Mouse (Mus musculus): Measurements from ENCODE around the gene Zc3h7b. TPM values are rescaled to one million over a fixed set of nuclear protein-coding genes. Genes with fewer than 3 reads are reported as not detected.

The Zc3h7b gene
- polyA plus RNA-seq, 1 experiment from 2014 or later, result 37.9 TPM

DNA sequence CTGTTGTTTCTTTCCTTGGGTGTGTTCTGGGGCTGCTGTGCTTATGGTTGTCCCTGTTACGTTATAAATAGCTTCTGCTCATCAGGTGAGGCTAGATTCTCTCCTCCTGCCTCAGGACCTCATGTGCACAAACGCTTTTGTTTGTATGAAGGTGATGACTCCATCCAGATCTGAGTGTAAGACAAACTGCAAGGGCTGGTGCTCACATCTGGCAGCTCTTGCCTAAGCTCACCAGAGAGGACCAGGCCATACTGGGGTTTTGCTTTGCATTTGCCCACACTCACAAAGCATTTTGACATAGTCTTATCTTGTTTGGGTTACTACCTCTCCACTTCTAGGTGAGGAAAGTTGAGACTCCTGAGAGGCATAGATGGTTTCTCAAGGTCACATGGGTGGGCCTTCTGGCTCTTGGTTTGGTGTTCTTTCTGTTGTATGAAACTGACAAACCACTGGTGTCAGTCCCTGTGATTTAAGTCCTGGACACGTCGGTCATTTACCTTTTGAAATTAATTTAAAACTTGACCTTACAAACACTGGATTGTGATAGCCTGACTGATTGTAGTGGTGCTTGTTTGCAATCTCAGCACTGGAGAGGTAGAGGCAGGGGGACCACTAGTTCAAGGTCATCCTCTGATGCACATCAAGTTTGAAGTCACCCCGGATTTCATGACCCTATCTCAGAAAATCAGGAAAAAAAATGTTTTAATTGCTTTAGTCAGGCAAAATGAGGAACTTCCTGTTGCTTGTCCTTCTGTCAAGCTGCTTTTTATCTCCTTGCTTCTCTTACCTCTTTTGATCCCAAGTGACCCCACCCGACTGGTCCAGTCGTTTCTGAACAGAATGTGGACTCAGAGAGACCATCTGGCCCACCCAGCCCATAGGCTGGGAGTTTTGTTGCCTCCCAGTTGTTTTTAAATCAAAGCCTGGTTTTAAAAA, 68.1 kb downstream of the Zc3h7b start:
- Histone ChIP-seq H3K9me3 (no peaks in the 10 kb centered on the region), H3K4me1 (replicated peaks) (peaks cover 46% of the 10 kb centered on the region), H3K27ac (no peak overlapping the region), H3K27me3 (ENCODE audit: insufficient read depth, poor library complexity, severe bottlenecking) (peaks cover 6% of the 10 kb centered on the region; the same call in 1 of the 2 replicates), H3K36me3 (peaks cover 31% of the 10 kb centered on the region), H3K4me3 (peak overlapping the region; percentile 88)
- 77% methylated on average over 7 of the region's 7 CpGs for WGBS
- DNase-seq (ENCODE audit: low spot score), result no peak

DNA sequence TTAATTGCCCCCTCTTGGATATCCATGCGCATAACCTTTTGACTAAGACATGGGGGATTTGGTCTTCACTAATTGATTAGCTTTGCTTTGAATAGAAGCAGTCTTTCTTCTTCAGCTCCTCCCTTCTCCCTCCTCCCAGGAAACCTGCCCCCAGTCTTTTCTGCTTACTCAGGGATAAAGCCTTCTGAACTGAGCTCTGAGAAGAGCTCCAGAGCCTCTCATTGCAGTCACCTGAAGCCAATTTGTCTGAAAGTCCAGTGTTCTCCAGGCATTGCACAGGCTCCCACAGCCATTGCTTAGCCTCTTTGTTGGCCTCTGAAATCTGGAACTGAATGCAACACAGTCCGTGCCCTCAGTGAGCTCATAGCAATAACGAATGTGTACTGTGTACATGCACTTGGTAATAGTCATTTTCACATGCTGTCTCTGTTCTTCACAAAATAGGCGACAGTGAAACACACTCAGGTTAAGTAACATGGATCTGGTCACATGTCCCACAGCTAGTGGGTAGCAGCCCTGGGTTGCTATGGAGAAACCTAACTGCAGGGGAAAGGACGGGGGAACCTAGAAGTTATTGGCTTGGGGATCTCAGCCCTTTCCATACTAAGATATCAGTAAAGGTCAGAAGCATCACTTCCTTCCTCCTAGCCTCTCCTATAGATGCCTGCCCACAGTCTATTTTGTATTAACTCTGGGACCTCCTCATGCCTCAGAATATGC, 69.3 kb downstream of the Zc3h7b start:
- H3K27ac ChIP-seq, result no peak overlapping the region

DNA sequence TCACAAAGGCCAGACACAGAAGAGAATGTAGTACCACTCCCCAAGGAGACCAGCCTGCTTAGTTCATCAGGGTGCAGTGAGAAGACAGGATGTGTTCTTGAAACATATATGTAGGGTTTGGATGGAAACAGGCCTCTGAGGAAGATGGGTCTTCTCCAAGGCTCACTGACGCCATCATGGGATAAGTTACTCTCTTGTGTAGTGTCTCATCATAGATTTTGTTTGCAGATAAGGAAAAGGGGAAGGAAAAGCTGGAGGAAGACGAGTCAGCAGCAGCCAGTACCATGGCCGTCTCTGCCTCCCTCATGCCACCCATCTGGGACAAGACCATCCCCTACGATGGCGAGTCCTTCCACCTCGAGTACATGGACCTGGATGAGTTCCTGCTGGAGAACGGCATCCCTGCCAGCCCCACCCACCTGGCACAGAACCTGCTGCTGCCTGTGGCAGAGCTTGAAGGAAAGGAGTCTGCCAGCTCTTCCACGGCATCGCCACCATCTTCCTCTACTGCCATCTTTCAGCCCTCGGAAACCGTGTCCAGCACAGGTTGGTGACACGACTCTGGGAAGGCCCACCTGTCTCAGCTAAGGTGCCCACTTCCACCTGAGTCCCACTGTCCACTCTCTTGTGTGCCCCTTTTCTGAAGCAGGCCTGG, 70.0 kb downstream of the Zc3h7b start:
- H3K36me3 ChIP-seq, result peaks cover 50% of the 10 kb centered on the region
- H3K27me3 ChIP-seq (ENCODE audit: insufficient read depth, poor library complexity, severe bottlenecking), result no peaks in the 10 kb centered on the region
- H3K9me3 ChIP-seq, result no peaks in the 10 kb centered on the region
- H3K27ac ChIP-seq, result no peak overlapping the region
- DNase-seq (ENCODE audit: low spot score), result no peak
- peaks cover 44% of the 10 kb centered on the region for H3K4me1 ChIP-seq (replicated peaks)
- H3K4me3 ChIP-seq, result no peak overlapping the region
- 90% methylated on average over 12 of the region's 12 CpGs for WGBS

More for the DNA sequence above, 69.3 kb downstream of the Zc3h7b start:
- 72% methylated on average over 5 of the region's 5 CpGs for WGBS
- peaks cover 2% of the 10 kb centered on the region; the same call in 1 of the 2 replicates for H3K27me3 ChIP-seq (ENCODE audit: insufficient read depth, poor library complexity, severe bottlenecking)
- no peaks in the 10 kb centered on the region for H3K9me3 ChIP-seq
- H3K4me1 ChIP-seq (replicated peaks), result peaks cover 46% of the 10 kb centered on the region
- no peak overlapping the region; the same call in 1 of the 2 replicates for H3K4me3 ChIP-seq
- DNase-seq (ENCODE audit: low spot score), result no peak
- peaks cover 43% of the 10 kb centered on the region for H3K36me3 ChIP-seq

DNA sequence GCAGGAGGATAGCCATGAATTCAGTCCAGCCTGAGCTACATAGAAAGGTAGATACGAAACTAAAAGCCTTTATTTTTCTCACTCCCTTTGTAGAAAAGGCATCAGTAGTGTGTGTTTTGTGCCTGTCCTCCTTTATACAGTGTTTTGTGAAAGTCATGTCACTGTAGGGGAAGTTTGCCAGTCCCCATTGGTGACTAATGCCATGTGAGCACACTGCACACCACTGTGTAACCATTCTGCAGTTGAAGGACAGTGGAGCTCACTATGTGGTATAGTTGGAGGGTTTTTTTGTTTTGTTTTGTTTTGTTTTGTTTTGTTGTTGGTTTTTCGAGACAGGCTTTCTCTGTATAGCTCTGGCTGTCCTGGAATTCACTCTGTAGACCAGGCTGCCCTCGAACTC, 73.5 kb downstream of the Zc3h7b start:
- Histone ChIP-seq H3K36me3 (peaks cover 84% of the 10 kb centered on the region), H3K27ac (no peak overlapping the region), H3K9me3 (no peaks in the 10 kb centered on the region), H3K4me1 (replicated peaks) (peaks cover 12% of the 10 kb centered on the region), H3K27me3 (ENCODE audit: insufficient read depth, poor library complexity, severe bottlenecking) (no peaks in the 10 kb centered on the region), H3K4me3 (no peak overlapping the region)
- DNase-seq (ENCODE audit: low spot score), result no peak
- WGBS, result 86% methylated on average over 3 of the region's 3 CpGs

DNA sequence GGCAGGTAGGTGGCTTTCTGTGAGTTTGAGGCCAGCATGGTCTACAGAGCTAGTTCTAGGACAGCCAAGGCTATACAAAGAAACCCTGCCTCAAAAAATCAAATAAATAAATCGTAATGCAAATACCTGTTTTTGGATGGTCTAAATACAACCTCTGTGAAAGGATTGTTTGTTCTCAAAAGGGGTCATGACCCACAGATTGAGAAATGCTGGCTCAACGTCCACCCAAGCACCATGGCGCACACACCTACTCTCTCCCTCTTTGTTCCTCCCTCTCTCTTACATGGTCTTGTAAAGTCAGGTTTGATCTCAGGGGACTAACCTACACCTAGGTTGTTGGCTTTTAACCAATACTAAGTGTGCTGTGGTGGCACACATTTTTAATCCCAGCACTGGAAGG, 77.8 kb downstream of the Zc3h7b start:
- Histone ChIP-seq H3K4me3 (no peak overlapping the region), H3K4me1 (replicated peaks) (no peaks in the 10 kb centered on the region), H3K27me3 (ENCODE audit: insufficient read depth, poor library complexity, severe bottlenecking) (no peaks in the 10 kb centered on the region), H3K27ac (no peak overlapping the region), H3K36me3 (peaks cover 97% of the 10 kb centered on the region), H3K9me3 (no peaks in the 10 kb centered on the region)
- DNase-seq (ENCODE audit: low spot score), result no peak
- 80% methylated on average over 3 of the region's 3 CpGs for WGBS

DNA sequence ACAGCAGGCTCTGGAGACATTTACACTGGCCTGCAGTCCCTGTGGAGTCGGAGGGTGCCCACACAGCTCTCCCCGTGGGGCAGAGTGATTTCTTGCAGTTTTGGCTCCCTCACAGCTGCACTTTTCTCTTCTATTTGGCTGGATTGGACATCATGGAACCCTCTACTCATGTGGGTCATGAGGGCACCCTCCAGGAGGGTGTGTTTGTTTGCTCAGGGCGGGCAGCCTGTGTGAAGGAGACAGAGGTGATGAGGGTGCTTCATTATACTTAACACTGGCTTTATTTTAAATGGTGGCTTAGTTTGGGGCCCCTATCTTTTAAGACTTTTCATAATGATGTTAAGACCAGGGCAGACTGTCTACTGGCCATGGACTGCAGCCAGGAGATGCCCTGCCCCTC, 80.0 kb downstream of the Zc3h7b start:
- H3K4me1 ChIP-seq (replicated peaks), result no peaks in the 10 kb centered on the region
- DNase-seq (ENCODE audit: low spot score), result no peak
- no peak overlapping the region for H3K27ac ChIP-seq
- 79% methylated on average over 3 of the region's 3 CpGs for WGBS
- H3K9me3 ChIP-seq, result no peaks in the 10 kb centered on the region
- no peaks in the 10 kb centered on the region for H3K27me3 ChIP-seq (ENCODE audit: insufficient read depth, poor library complexity, severe bottlenecking)
- H3K4me3 ChIP-seq, result no peak overlapping the region
- H3K36me3 ChIP-seq, result peaks cover 77% of the 10 kb centered on the region

DNA sequence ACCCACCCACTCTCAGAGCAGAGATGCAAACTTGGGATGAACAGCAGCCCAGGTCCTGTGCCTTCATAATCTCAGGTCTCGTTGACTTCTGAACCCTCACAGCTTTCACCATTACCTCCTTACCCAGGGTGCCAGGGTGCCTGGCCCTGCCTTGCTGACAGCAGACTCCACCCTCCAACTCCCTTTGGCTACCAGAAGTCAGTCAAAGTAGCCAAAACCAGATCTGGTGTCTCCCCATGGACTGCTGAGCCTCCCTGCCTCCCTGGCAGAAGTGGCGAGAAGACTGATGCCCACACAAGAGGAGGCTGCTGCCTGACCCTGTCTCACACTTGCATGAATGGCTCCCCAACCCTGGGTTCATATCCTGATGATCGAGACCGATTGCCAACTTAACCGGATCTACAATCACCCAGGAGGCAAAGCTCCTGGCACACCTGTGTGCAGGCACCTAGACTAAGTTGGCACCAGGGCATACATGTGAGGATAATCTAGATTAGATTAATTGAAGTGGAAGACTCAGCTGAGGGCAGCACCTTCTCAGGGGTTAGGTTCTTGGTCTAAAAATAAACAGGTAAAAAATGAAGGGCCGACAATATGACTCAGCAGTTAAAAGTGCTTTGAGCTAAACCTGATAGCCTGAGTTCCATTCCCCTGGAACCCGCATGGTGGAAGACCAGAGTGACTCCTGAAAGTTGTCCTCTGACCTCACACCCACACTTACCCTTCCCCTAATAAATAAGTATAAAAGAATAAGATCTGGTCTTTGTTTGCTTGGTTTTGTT, 83.8 kb downstream of the Zc3h7b start:
- 92% methylated on average over 7 of the region's 7 CpGs for WGBS

DNA sequence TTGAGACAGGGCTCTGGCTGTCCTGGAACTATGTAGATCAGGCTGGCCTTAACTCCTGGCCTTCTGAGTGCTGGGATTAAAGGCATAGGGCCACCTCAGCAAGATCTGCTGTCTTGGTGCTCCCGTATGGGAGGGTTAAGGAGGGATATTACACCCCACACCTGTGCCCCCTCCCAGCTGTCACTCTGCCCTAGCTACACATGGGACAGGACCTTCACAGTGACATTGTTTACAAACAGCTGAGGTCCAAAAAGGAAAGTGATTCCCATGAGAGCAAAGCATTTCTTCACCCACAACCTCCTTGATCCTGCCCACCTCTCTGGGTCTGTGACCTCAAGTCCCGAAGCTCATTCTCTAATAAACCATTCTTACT, 84.3 kb downstream of the Zc3h7b start:
- H3K36me3 ChIP-seq, result peaks cover 36% of the 10 kb centered on the region
- no peak overlapping the region for H3K4me3 ChIP-seq
- H3K9me3 ChIP-seq, result no peaks in the 10 kb centered on the region
- H3K27ac ChIP-seq, result no peak overlapping the region
- peaks cover 2% of the 10 kb centered on the region; the same call in 1 of the 2 replicates for H3K27me3 ChIP-seq (ENCODE audit: insufficient read depth, poor library complexity, severe bottlenecking)
- peaks cover 12% of the 10 kb centered on the region for H3K4me1 ChIP-seq (replicated peaks)
- DNase-seq (ENCODE audit: low spot score), result no peak
- WGBS, result 72% methylated on average over 2 of the region's 2 CpGs

More for the DNA sequence above, 83.8 kb downstream of the Zc3h7b start:
- Histone ChIP-seq H3K4me1 (replicated peaks) (peaks cover 9% of the 10 kb centered on the region), H3K27me3 (ENCODE audit: insufficient read depth, poor library complexity, severe bottlenecking) (no peaks in the 10 kb centered on the region; the same call in 1 of the 2 replicates), H3K27ac (no peak overlapping the region), H3K4me3 (no peak overlapping the region), H3K9me3 (no peaks in the 10 kb centered on the region), H3K36me3 (peaks cover 41% of the 10 kb centered on the region)
- no peak for DNase-seq (ENCODE audit: low spot score)

DNA sequence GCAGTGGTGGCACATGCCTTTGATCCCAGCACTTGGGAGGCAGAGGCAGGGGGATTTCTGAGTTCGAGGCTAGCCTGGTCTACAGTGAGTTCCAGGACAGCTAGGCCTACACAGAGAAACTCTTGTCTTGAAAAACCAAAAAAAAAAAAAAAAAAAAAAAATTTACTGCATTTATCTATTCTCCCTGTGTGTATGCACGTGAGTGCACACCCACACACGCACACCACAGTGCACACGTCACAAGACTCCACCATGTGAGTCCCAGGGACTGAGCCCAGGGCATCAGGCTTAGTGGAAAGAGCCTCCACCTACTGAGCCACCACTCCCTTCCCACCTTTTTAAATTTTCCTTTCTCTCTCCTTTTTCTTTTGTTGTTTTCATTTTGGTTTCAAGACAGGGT, 85.7 kb downstream of the Zc3h7b start:
- no peak for DNase-seq (ENCODE audit: low spot score)
- H3K27ac ChIP-seq, result no peak overlapping the region
- no peaks in the 10 kb centered on the region for H3K9me3 ChIP-seq
- peaks cover 23% of the 10 kb centered on the region for H3K4me1 ChIP-seq (replicated peaks)
- H3K36me3 ChIP-seq, result peaks cover 22% of the 10 kb centered on the region
- no peak overlapping the region for H3K4me3 ChIP-seq
- WGBS, result 88% methylated on average over 4 of the region's 4 CpGs
- peaks cover 14% of the 10 kb centered on the region for H3K27me3 ChIP-seq (ENCODE audit: insufficient read depth, poor library complexity, severe bottlenecking)

DNA sequence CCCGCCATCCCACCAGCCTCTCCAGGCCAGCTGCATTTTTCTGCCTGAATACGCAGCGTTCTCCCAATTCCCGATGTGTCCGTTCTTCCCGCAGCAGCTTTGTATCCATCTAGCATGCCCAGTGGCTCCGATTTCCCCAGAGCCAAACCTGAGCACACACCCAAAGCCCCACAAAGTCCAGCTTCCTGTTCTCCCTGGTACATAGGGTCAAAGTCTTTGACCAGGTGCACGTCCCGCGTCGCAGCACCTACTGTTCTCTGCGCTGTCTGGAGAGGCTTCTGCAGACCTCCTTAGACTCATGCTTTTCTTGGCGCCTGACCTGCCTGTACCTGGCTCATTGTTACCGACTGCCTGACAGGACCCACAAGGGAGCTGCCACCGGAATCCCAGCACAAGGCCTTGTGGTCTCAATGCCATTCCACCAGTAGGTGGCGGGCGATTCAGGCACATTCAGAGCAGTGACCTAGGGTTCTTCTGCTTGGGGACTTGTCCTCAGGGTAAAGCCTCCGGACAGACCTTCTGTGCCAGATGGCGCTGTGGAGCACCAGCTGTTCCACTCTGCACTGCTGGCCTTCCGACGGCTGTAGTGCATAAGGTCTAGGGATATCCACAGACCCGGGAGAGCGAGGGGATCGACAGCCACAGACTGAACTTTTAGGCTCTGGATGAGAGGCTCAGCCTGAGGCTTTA, 86.4 kb downstream of the Zc3h7b start:
- peak overlapping the region; percentile 24; the same call in 1 of the 2 replicates for H3K4me3 ChIP-seq
- peak; percentile 93 for DNase-seq (ENCODE audit: low spot score)
- H3K4me1 ChIP-seq (replicated peaks), result peaks cover 30% of the 10 kb centered on the region
- WGBS, result 17% methylated on average over 24 of the region's 24 CpGs
- peaks cover 19% of the 10 kb centered on the region for H3K27me3 ChIP-seq (ENCODE audit: insufficient read depth, poor library complexity, severe bottlenecking)
- H3K36me3 ChIP-seq, result peaks cover 15% of the 10 kb centered on the region
- H3K27ac ChIP-seq, result peak overlapping the region; percentile 71
- no peaks in the 10 kb centered on the region for H3K9me3 ChIP-seq

DNA sequence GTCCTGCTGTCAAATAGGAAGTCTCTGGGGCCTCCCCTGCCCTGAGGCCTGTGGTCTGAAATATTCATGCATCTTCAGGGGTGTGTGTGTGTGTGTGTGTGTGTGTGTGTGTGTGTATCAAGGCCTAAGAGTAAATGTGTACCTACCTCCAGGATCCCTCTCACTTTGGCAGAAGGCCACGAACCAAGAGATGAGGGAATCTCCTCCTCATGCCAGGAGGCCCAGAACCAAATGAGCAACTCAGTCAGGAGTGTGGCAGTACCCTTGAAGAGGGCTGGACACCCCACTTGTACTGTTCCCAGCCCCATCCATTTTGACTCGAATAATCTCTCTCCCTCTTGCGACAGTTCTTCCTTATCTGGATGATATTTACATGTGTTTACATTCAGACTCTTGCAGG, 87.4 kb downstream of the Zc3h7b start:
- WGBS, result 97% methylated on average over 3 of the region's 3 CpGs
- DNase-seq (ENCODE audit: low spot score), result no peak
- H3K4me1 ChIP-seq (replicated peaks), result peaks cover 38% of the 10 kb centered on the region
- peaks cover 6% of the 10 kb centered on the region for H3K36me3 ChIP-seq
- no peaks in the 10 kb centered on the region for H3K9me3 ChIP-seq
- no peak overlapping the region for H3K4me3 ChIP-seq
- peaks cover 27% of the 10 kb centered on the region for H3K27me3 ChIP-seq (ENCODE audit: insufficient read depth, poor library complexity, severe bottlenecking)
- H3K27ac ChIP-seq, result peak overlapping the region; percentile 40
